Mouse (Mus musculus) limb, embryonic 11.5 days (tissue): ENCODE measurements around the gene Mfsd5. TPM values are rescaled to one million over a fixed set of nuclear protein-coding genes. Genes with fewer than 3 reads are reported as not detected.
A peak's percentile ranks its signal among the peaks of the same experiment; 100 is the strongest.

Experiments
- ATAC-seq: fragments of 200-750 bp; cut with Nextera tagmentation; 2 replicates; pipeline ENCODE4 v1.8.0; 2017; ENCODE audit warnings: low read depth; ENCODE audit not compliant: insufficient number of reproducible peaks, low FRiP score, low TSS enrichment
- DNase-seq: peaks from one replicate; pipeline ENCODE4 v3.0.0-alpha.2; 2015; ENCODE audit warnings: low spot score
- H3K27ac ChIP-seq: fragments of 300-500 bp; sonication (generic); replicated peaks from 2 replicates; pipeline ENCODE4 v1.5.1; 2014; ENCODE audit warnings: low read depth, mild to moderate bottlenecking, low read length
- H3K27me3 ChIP-seq: fragments of 300-500 bp; sonication (generic); 2 replicates; pipeline ENCODE4 v1.6.1; 2014; ENCODE audit warnings: mild to moderate bottlenecking, low read length, mixed read lengths; ENCODE audit not compliant: control insufficient read depth, insufficient read depth
- H3K36me3 ChIP-seq: fragments of 300-500 bp; sonication (generic); 2 replicates; pipeline ENCODE4 v1.6.1; 2014; ENCODE audit warnings: mild to moderate bottlenecking, low read length, moderate library complexity, mixed read lengths; ENCODE audit not compliant: control insufficient read depth, insufficient read depth
- H3K4me1 ChIP-seq: fragments of 300-500 bp; sonication (generic); 2 replicates; pipeline ENCODE4 v1.6.1; 2014; ENCODE audit warnings: low read length, mixed read lengths; ENCODE audit not compliant: control insufficient read depth, insufficient read depth
- H3K4me2 ChIP-seq: fragments of 300-500 bp; sonication (generic); 2 replicates; pipeline ENCODE4 v1.6.1; 2014; ENCODE audit warnings: low read depth, mild to moderate bottlenecking, moderate library complexity; ENCODE audit not compliant: severe bottlenecking
- H3K4me3 ChIP-seq: fragments of 300-500 bp; sonication (generic); 2 replicates; pipeline ENCODE4 v1.5.1; 2014; ENCODE audit warnings: low read depth, low read length
- H3K9ac ChIP-seq: fragments of 300-500 bp; sonication (generic); 2 replicates; pipeline ENCODE4 v1.6.1; 2014; ENCODE audit warnings: mild to moderate bottlenecking, low read length
- H3K9me3 ChIP-seq: fragments of 300-500 bp; sonication (generic); 2 replicates; pipeline ENCODE4 v1.6.1; 2016; ENCODE audit warnings: low read length; ENCODE audit not compliant: control insufficient read depth
- WGBS: fragments of 180-500 bp; shearing (Covaris S2); extraction: QIAGEN DNeasy Blood & Tissue Kit; methylation state at CpG from one replicate; pipeline ENCODE4 v1.1.7; 2014; 5-methylcytosine and 5-hydroxymethylcytosine counted together
- polyA plus RNA-seq: library from polyadenylated mRNA; unstranded; fragments of >200 nt; fragmentation: Nextera tagmentation; extraction: Ambion mirVana; gene quantifications from 2 replicates; pipeline ENCODE4 v1.2.1, GENCODE M21; 2014

The Mfsd5 gene
- polyA plus RNA-seq, 1 experiment from 2014 or later = 62.8 TPM

GRCm38 (mm10) chr15:102282463-102283292 lies 3.4 kb downstream of the Mfsd5 start:
- no peak overlapping the region for H3K4me2 ChIP-seq
- H3K9ac ChIP-seq = no peak overlapping the region
- H3K27me3 ChIP-seq = no peaks in the 10 kb centered on the region
- no peak overlapping the region for H3K27ac ChIP-seq
- peaks cover 7% of the 10 kb centered on the region for H3K4me1 ChIP-seq
- DNase-seq = no peak
- no peak for ATAC-seq
- WGBS = 90% methylated on average over 8 of the region's 8 CpGs
- no peak overlapping the region for H3K4me3 ChIP-seq
- peaks cover 13% of the 10 kb centered on the region for H3K36me3 ChIP-seq
- H3K9me3 ChIP-seq = no peaks in the 10 kb centered on the region

GRCm38 (mm10) chr15:102283648-102284047 lies 4.4 kb downstream of the Mfsd5 start:
- Histone ChIP-seq H3K9ac (no peak overlapping the region), H3K36me3 (peaks cover 13% of the 10 kb centered on the region), H3K27me3 (no peaks in the 10 kb centered on the region), H3K9me3 (no peaks in the 10 kb centered on the region), H3K4me1 (peaks cover 7% of the 10 kb centered on the region), H3K4me2 (no peak overlapping the region), H3K27ac (no peak overlapping the region), H3K4me3 (no peak overlapping the region)
- DNase-seq (no peak), ATAC-seq (no peak)
- 78% methylated on average over 3 of the region's 3 CpGs for WGBS

GRCm38 (mm10) chr15:102287395-102287794 lies 8.1 kb downstream of the Mfsd5 start:
- DNase-seq (peak; percentile 47), ATAC-seq (no peak)
- Histone ChIP-seq H3K4me1 (no peaks in the 10 kb centered on the region), H3K36me3 (peaks cover 2% of the 10 kb centered on the region; the same call in 1 of the 2 replicates), H3K4me3 (no peak overlapping the region), H3K4me2 (no peak overlapping the region), H3K27me3 (no peaks in the 10 kb centered on the region), H3K27ac (no peak overlapping the region), H3K9ac (no peak overlapping the region), H3K9me3 (no peaks in the 10 kb centered on the region)

- Histone ChIP-seq H3K36me3 (peaks cover 18% of the 10 kb centered on the region), H3K27me3 (no peaks in the 10 kb centered on the region), H3K4me3 (peak within 1 kb of the TSS; percentile 61), H3K9ac (0 out of 2 replicates have a peak within 1 kb of the TSS, but pooled peaks have one; percentile 28), H3K9me3 (no peaks in the 10 kb centered on the region), H3K4me1 (no peaks in the 10 kb centered on the region), H3K4me2 (peak within 1 kb of the TSS; percentile 61), H3K27ac (no peak within 1 kb of the TSS)
- 7% methylated on average over 25 of the region's 25 CpGs for WGBS
- DNase-seq (peak; percentile 98), ATAC-seq (peak; percentile 95)
Observed at GRCm38 (mm10) chr15:102295633-102296367, 16.5 kb downstream of the Mfsd5 start, which contains the start of gene Espl1. Espl1 (plus strand) TSS chr15:102296266.

GRCm38 (mm10) chr15:102296368-102297006 lies 17.2 kb downstream of the Mfsd5 start:
- Histone ChIP-seq H3K27ac (no peak overlapping the region), H3K4me1 (no peaks in the 10 kb centered on the region), H3K9ac (0 out of 2 replicates have a peak overlapping the region, but pooled peaks have one; percentile 28), H3K36me3 (peaks cover 22% of the 10 kb centered on the region), H3K9me3 (no peaks in the 10 kb centered on the region), H3K4me2 (peak overlapping the region; percentile 61), H3K4me3 (peak overlapping the region; percentile 61), H3K27me3 (no peaks in the 10 kb centered on the region)
- DNase-seq (no peak), ATAC-seq (peak; percentile 31; the same call in 1 of the 2 replicates)
- WGBS = 4% methylated on average over 24 of the region's 24 CpGs

- no peak overlapping the region for H3K4me3 ChIP-seq
- H3K4me2 ChIP-seq = no peak overlapping the region
- H3K36me3 ChIP-seq = peaks cover 54% of the 10 kb centered on the region
- H3K27ac ChIP-seq = no peak overlapping the region
- H3K27me3 ChIP-seq = no peaks in the 10 kb centered on the region
- H3K4me1 ChIP-seq = no peaks in the 10 kb centered on the region
- DNase-seq (no peak), ATAC-seq (no peak)
- 94% methylated on average over 6 of the region's 6 CpGs for WGBS
- no peaks in the 10 kb centered on the region for H3K9me3 ChIP-seq
- no peak overlapping the region for H3K9ac ChIP-seq
Observed at GRCm38 (mm10) chr15:102302542-102302941, 23.3 kb downstream of the Mfsd5 start.

GRCm38 (mm10) chr15:102308717-102309116 lies 29.5 kb downstream of the Mfsd5 start:
- Histone ChIP-seq H3K27me3 (no peaks in the 10 kb centered on the region), H3K36me3 (peaks cover 43% of the 10 kb centered on the region), H3K27ac (no peak overlapping the region), H3K4me1 (no peaks in the 10 kb centered on the region), H3K4me2 (no peak overlapping the region), H3K9ac (no peak overlapping the region), H3K9me3 (no peaks in the 10 kb centered on the region), H3K4me3 (no peak overlapping the region)
- DNase-seq (no peak), ATAC-seq (no peak)
- 88% methylated on average over 9 of the region's 9 CpGs for WGBS
